Mouse (Mus musculus): Measurements from ENCODE around the gene Acot13. TPM values are rescaled to one million over a fixed set of nuclear protein-coding genes. Genes with fewer than 3 reads are reported as not detected.

The Acot13 gene
- 58.8 and 60.0 TPM in 2 replicates for polyA plus RNA-seq (2015; fragmentation: Nextera tagmentation; extraction: Ambion mirVana)

DNA sequence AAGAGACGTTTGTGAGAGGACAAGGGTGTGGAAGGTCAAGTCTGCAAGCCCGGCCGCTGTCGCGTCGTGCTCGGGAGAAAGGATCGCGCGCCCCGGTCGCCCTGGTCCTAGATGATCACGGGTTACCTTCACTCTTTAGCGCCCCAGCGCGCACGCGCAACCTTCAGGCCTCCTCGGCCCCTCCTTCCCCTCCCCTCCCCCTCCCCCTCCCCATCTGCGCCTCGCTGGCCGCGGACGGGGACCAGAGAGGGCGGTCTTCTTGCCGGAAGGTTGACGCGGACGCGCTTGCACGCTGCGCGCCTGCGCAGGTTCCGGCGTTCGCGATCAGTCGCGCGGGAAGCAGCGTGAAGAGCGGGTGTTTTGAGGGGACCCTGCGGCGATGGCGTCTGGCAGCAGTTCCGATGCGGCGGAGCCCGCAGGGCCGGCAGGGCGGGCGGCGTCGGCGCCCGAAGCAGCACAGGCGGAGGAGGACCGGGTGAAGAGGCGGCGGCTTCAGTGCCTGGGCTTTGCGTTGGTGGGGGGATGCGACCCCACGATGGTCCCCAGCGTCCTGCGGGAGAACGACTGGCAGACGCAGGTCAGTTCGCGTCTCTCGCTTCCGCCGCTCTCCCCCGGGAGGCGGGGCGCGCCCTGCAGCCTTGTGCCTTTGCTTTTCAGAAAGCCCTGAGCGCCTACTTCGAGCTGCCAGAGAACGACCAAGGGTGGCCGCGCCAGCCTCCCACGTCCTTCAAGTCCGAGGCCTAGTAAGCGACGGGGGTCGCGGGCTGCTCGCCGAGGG is at the start of gene Acot13, which contains the start of gene Tdp2:
Gene Acot13 (minus strand): TSS at position 188 of the 778 bp plus-strand sequence.
Gene Tdp2 (plus strand): TSS at position 327 of the 778 bp plus-strand sequence.
- no peaks in the 10 kb centered on the region for H3K27me3 ChIP-seq
- under 1% methylated on average over 89 of the region's 90 CpGs for WGBS
- H3K4me1 ChIP-seq = peaks cover 32% of the 10 kb centered on the region

DNA sequence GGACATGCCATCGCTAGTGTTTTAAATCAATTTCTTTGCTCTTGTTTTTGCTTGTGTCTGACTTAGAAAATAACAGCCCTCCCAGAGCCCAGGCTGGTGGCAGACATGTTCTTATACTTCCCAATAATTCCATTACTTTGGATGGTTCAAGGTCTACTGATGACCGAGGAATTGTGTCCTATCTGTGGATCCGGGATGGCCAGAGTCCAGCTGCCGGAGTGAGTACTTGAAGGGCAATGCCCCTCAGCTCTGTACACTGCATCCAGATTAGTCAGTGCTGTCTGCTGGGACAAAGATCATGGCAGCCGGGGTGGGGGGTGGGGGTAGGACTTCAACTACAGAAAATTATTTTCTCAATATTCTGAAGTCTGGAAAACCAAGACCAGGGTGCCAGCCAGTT is 49.4 kb upstream of the Acot13 start:
- Histone ChIP-seq H3K27ac (replicated peaks) (no peak overlapping the region), H3K9me3 (no peaks in the 10 kb centered on the region), H3K9ac (replicated peaks) (no peak overlapping the region), H3K36me3 (no peaks in the 10 kb centered on the region), H3K4me2 (replicated peaks) (no peak overlapping the region), H3K4me3 (no peak overlapping the region), H3K27me3 (no peaks in the 10 kb centered on the region), H3K4me1 (no peaks in the 10 kb centered on the region)
- 94% methylated on average over 5 of the region's 5 CpGs for WGBS
- no peak for ATAC-seq (replicated peaks)

More for the DNA sequence above, at the start of gene Acot13, which contains the start of gene Tdp2:
- H3K9me3 ChIP-seq = no peaks in the 10 kb centered on the region
- peak within 1 kb of the TSS; percentile 77 for H3K4me3 ChIP-seq
- H3K27ac ChIP-seq (replicated peaks) = peak within 1 kb of the TSS; percentile 92
- H3K9ac ChIP-seq (replicated peaks) = peak within 1 kb of the TSS; percentile 89
- H3K4me2 ChIP-seq (replicated peaks) = peak within 1 kb of the TSS; percentile 62
- peak; percentile 98 for ATAC-seq (replicated peaks)
- H3K36me3 ChIP-seq = 0 out of 2 replicates have a peak, but pooled peaks cover 2% of the 10 kb centered on the region

DNA sequence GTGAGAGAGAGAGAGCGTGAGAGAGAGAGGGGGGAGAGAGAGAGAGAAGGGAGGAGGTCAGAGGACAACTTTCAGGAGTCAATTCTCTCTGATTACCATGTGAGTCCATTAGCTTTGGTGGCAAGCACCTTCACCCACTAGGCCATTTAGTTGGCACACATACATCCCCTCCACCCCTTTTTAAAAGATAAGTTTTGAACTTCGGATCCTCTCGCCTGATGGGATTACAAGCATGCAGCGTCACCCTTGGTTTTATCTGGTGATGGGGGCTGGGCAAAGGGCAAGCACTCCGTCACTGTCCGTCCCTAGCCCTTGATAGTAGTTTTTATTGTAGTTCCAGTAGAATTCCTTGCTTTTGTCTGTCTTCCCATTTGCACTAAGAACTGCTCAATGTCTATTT is 48.9 kb upstream of the Acot13 start:
- H3K4me3 ChIP-seq = no peak overlapping the region
- H3K4me2 ChIP-seq (replicated peaks) = no peak overlapping the region
- H3K36me3 ChIP-seq = no peaks in the 10 kb centered on the region
- WGBS = 86% methylated on average over 6 of the region's 6 CpGs
- H3K27ac ChIP-seq (replicated peaks) = no peak overlapping the region
- no peaks in the 10 kb centered on the region for H3K27me3 ChIP-seq
- ATAC-seq (replicated peaks) = no peak
- H3K9ac ChIP-seq (replicated peaks) = no peak overlapping the region
- no peaks in the 10 kb centered on the region for H3K4me1 ChIP-seq
- no peaks in the 10 kb centered on the region for H3K9me3 ChIP-seq

DNA sequence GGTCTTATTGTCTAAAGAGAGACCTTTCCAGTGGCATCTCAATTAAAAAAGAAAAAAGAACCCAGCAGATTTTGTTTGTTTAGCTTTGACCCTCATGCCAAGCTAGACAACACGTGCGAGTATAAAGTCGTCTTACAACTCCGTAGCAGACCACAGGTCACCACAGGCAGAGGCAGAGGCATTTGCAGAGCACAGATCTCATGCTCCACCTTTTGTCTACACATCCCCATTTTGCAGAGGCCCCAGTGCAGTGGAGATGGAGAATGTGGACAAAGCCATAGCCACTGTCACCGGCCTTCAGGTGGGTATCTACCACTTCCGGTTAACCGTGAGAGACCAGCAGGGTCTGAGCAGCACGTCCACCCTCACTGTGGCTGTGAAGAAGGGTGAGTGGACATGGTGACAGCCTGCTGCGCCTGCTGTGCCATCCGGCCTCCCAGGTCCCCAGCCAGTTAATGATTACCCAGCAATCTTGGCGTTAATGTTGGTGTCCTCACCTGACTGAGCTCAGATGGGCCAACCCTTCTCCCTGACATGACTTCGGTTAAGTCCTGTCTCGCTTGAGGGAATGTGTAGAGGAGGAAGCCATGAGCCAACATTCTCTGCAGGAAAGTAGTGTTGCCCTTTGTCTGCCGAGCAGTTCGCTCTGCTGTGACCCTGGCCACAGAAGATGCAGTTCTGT is 48.2 kb upstream of the Acot13 start:
- Histone ChIP-seq H3K9me3 (no peaks in the 10 kb centered on the region), H3K4me2 (replicated peaks) (no peak overlapping the region), H3K4me3 (no peak overlapping the region), H3K4me1 (no peaks in the 10 kb centered on the region), H3K36me3 (no peaks in the 10 kb centered on the region), H3K9ac (replicated peaks) (no peak overlapping the region), H3K27ac (replicated peaks) (no peak overlapping the region), H3K27me3 (no peaks in the 10 kb centered on the region)
- 93% methylated on average over 15 of the region's 15 CpGs for WGBS
- no peak for ATAC-seq (replicated peaks)

DNA sequence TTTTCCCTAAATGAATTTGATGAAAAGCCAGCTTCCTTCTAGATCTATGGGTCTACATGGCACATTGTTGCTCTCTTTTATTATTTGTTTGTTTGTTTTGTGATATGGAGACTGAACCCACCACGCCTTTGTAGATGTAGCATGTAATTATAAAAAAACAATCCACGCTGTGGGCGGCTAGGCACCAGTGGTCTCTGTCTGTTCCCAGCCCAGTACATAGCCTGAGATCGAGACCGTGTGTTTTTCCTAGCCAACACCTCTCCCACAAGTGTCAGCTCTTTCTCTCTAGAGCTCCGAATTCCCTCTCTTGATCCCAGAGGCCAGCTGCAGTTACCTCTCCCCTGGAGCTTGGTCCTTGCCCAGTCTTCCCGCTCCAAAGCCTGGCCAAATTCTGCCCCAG is 36.9 kb upstream of the Acot13 start:
- no peak overlapping the region for H3K27ac ChIP-seq (replicated peaks)
- H3K36me3 ChIP-seq = no peaks in the 10 kb centered on the region
- 86% methylated on average over 7 of the region's 7 CpGs for WGBS
- no peak overlapping the region for H3K9ac ChIP-seq (replicated peaks)
- H3K4me2 ChIP-seq (replicated peaks) = no peak overlapping the region
- H3K4me1 ChIP-seq = no peaks in the 10 kb centered on the region
- no peak overlapping the region for H3K4me3 ChIP-seq
- no peak for ATAC-seq (replicated peaks)
- H3K9me3 ChIP-seq = no peaks in the 10 kb centered on the region
- no peaks in the 10 kb centered on the region for H3K27me3 ChIP-seq

DNA sequence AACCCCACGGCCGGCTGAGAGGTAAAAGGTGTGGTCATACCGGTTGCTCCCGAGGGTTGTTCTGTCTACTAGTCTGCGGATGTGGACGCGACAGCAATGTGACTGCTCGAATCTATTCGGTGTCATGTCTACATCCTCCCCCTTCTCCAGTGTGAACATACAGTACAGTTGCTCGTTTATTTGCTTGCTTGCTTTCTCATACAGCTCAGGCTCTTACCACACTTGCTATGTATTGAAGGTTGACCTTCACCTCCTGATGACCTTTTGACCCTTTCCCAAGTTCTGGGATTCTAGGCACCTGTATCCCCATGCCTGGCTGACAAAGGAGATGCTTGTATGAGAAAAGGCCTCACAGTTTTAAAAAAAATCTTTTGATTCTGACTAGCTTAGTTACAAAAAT is 36.4 kb upstream of the Acot13 start:
- no peak overlapping the region for H3K4me3 ChIP-seq
- no peaks in the 10 kb centered on the region for H3K36me3 ChIP-seq
- WGBS = 90% methylated on average over 10 of the region's 10 CpGs
- H3K4me2 ChIP-seq (replicated peaks) = no peak overlapping the region
- no peaks in the 10 kb centered on the region for H3K4me1 ChIP-seq
- no peaks in the 10 kb centered on the region for H3K9me3 ChIP-seq
- no peak overlapping the region for H3K9ac ChIP-seq (replicated peaks)
- H3K27me3 ChIP-seq = no peaks in the 10 kb centered on the region
- H3K27ac ChIP-seq (replicated peaks) = no peak overlapping the region
- ATAC-seq (replicated peaks) = no peak

DNA sequence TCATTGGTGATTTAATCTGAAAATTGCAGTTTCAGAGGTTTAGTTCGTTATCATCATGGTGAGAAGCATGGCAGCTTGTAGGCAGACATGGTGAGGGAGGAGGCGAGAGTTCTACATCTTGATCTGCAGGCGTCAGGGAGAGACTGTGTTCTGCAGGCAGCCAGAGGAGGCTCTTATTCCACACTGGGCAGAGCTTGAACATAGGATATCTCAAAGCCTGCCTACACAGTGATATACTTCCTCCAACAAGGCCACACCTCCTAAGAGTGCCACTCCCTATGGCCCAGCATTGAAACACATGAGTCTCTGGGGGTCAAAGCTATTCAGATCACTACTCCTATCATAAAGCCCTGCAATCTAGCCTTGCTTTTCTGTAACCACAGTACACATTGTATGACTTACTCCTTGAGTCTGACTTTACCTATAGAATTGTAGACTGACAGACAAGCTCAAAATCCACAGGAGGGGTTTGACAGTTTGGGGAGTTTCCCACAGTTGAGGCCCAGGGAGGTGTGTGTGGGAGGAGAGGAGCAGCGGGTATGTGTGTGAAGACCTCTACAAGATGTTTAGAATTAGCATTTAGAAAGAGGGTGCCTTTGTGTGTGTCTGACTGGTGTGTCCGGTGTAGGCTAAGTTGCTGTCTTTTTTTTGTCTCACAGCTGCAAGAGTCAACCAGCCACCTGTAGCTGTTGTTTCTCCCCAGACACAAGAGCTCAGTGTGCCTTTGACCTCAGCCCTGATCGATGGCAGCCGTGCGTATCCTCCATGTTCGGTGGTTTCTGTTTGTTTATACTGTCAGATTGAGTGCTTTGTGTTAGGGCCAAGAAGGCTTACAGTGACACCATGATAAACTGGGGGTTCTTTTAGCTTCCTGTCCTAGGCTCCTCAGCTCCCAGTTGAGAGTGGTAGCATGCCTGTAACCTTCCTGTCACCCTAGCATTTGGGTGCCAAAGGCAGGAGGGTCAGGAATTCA is 35.4 kb upstream of the Acot13 start:
- Histone ChIP-seq H3K4me3 (no peak overlapping the region), H3K9ac (replicated peaks) (no peak overlapping the region), H3K27me3 (no peaks in the 10 kb centered on the region), H3K4me1 (no peaks in the 10 kb centered on the region), H3K36me3 (no peaks in the 10 kb centered on the region), H3K9me3 (no peaks in the 10 kb centered on the region), H3K4me2 (replicated peaks) (no peak overlapping the region), H3K27ac (replicated peaks) (no peak overlapping the region)
- 79% methylated on average over 9 of the region's 9 CpGs for WGBS
- no peak for ATAC-seq (replicated peaks)

DNA sequence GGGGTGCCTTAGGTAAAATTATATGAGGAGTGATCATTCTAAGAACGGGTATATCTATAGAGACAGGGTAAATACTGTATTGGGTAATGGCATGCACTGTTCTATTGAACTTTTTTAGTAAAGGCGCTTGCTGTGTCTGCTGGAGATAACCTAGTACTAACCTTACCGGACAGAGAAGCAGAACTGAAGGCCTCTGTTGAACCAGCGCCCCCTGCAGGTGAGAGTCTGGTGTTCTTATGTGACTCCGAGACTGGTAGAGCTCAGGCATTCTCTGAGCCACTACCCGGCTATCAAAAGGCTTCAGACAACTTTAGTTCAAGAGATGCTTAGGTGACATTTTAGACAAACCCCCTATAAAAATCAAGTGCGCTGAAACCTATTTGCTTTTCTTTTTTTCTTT is 31.2 kb upstream of the Acot13 start:
- H3K9me3 ChIP-seq = no peaks in the 10 kb centered on the region
- H3K4me3 ChIP-seq = no peak overlapping the region
- WGBS = 64% methylated on average over 7 of the region's 7 CpGs
- no peaks in the 10 kb centered on the region for H3K27me3 ChIP-seq
- H3K4me2 ChIP-seq (replicated peaks) = no peak overlapping the region
- H3K36me3 ChIP-seq = no peaks in the 10 kb centered on the region
- no peak overlapping the region for H3K9ac ChIP-seq (replicated peaks)
- H3K27ac ChIP-seq (replicated peaks) = no peak overlapping the region
- no peaks in the 10 kb centered on the region for H3K4me1 ChIP-seq
- no peak for ATAC-seq (replicated peaks)

DNA sequence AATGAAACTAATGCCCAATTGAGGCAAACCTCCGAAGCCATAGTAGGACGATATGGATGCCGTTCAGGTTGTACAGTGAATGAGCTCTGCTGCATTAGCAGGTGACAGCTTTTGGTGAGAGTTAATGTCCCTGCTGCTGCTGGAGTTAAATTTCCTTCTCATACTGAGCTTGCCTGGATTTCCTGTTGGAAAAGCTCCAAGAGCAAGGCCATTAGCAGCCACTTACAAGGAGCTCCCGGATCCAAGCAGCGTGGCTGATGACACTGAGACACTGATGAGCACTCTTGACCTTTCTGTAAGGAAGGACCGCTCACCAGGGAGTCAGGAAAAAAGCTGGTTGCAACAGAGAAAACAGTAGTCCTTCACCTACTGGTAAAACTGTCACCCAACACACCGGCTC is 30.7 kb upstream of the Acot13 start:
- Histone ChIP-seq H3K4me2 (replicated peaks) (no peak overlapping the region), H3K27ac (replicated peaks) (no peak overlapping the region), H3K27me3 (no peaks in the 10 kb centered on the region), H3K4me3 (no peak overlapping the region), H3K36me3 (no peaks in the 10 kb centered on the region), H3K9ac (replicated peaks) (no peak overlapping the region), H3K9me3 (no peaks in the 10 kb centered on the region), H3K4me1 (no peaks in the 10 kb centered on the region)
- WGBS = 85% methylated on average over 7 of the region's 7 CpGs
- ATAC-seq (replicated peaks) = no peak

DNA sequence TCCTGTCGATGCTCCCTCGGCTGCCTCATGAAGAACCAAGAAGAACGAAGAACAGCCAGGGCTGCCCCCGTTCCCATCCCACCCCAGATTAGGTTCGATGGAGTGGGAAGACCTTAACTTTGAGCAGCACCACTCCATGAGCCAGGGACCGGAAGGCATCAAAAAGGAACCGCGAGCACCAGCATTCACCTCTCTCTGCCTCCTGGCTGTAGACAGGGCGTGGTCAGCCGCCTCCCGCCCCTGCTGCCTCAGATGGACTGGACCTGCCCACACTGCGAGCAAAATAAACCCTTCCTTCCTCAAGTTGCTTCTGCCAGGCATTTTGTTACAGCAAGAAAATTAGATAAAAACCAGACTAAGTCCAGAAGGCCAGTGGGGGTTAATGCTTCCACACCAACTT is 29.7 kb upstream of the Acot13 start:
- Histone ChIP-seq H3K36me3 (no peaks in the 10 kb centered on the region), H3K27ac (replicated peaks) (no peak overlapping the region), H3K4me1 (no peaks in the 10 kb centered on the region), H3K27me3 (no peaks in the 10 kb centered on the region), H3K4me2 (replicated peaks) (no peak overlapping the region), H3K9me3 (no peaks in the 10 kb centered on the region), H3K9ac (replicated peaks) (no peak overlapping the region), H3K4me3 (no peak overlapping the region)
- WGBS = 80% methylated on average over 12 of the region's 12 CpGs
- no peak for ATAC-seq (replicated peaks)

DNA sequence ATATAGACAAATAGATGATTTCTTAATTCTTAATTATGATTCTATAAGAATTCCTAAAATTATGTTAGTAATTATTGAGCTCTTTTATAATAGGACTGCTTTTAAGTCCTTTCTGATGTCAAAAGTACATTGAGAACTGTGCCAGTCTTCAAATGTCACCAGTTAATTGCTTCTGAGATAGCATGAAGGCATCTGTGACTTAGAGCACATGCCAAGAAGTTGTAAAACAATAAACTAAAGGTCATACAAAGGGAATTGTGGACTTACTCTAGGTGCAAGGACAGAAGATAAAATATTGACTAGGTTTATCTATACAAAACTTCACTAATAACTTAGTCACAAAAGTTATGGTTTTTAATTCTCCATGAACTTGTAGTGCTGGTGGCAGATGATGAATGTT is 27.8 kb upstream of the Acot13 start:
- ATAC-seq (replicated peaks) = no peak
- no peaks in the 10 kb centered on the region for H3K27me3 ChIP-seq

DNA sequence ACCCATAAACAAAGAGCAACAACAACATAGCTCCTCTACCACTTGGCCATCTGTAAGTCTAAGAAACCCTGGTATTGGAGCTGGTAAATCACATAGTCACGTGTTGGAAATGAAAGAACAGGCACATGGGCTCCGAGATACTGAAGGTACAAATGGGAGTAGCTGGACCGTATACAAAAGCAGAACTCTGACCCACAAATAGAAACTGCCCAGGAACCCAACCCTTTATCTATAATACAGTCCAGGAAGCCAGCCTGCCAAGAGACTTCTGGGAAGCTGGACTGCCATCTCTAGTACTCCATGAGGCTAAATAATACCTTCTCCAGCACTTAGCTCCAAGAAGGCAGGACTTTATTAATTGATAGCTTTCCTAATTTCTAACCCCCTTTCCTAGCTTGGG is 21.2 kb upstream of the Acot13 start:
- no peak for ATAC-seq (replicated peaks)
- Histone ChIP-seq H3K4me3 (no peak overlapping the region), H3K9me3 (no peaks in the 10 kb centered on the region), H3K27ac (replicated peaks) (no peak overlapping the region), H3K9ac (replicated peaks) (no peak overlapping the region), H3K4me2 (replicated peaks) (no peak overlapping the region), H3K36me3 (no peaks in the 10 kb centered on the region), H3K27me3 (no peaks in the 10 kb centered on the region), H3K4me1 (no peaks in the 10 kb centered on the region)
- 86% methylated on average over 3 of the region's 3 CpGs for WGBS

More for the DNA sequence above, 27.8 kb upstream of the Acot13 start:
- no peaks in the 10 kb centered on the region for H3K4me1 ChIP-seq
- no peak overlapping the region for H3K4me3 ChIP-seq
- H3K36me3 ChIP-seq = no peaks in the 10 kb centered on the region
- H3K4me2 ChIP-seq (replicated peaks) = no peak overlapping the region
- no peak overlapping the region for H3K9ac ChIP-seq (replicated peaks)
- H3K27ac ChIP-seq (replicated peaks) = no peak overlapping the region
- no peaks in the 10 kb centered on the region for H3K9me3 ChIP-seq
